Mouse (Mus musculus): ENCODE results near the gene Ywhah. TPM values are rescaled to one million over a fixed set of nuclear protein-coding genes. Genes with fewer than 3 reads are reported as not detected.

The Ywhah gene
- 521 and 612 TPM in 2 replicates for polyA plus RNA-seq (2014; fragmentation: Nextera tagmentation; extraction: Ambion mirVana)

- Histone ChIP-seq H3K9me3 (replicated peaks; ENCODE audit: control insufficient read depth, low read length) (no peaks in the 10 kb centered on the region), H3K9ac (ENCODE audit: low read length) (peak within 1 kb of the TSS; percentile 96), H3K4me3 (ENCODE audit: low read depth, low read length) (peak within 1 kb of the TSS; percentile 81), H3K27ac (ENCODE audit: low read depth, low read length) (peak within 1 kb of the TSS; percentile 99), H3K4me1 (ENCODE audit: control insufficient read depth, insufficient read depth, low read length) (peaks cover 20% of the 10 kb centered on the region), H3K36me3 (ENCODE audit: control insufficient read depth, insufficient read depth, low read length) (peaks cover 17% of the 10 kb centered on the region), H3K27me3 (replicated peaks; ENCODE audit: control insufficient read depth, insufficient read depth, low read length) (no peaks in the 10 kb centered on the region), H3K4me2 (ENCODE audit: low read length) (peak within 1 kb of the TSS; percentile 88)
- peak; percentile 99 for DNase-seq (ENCODE audit: low spot score)
- ATAC-seq = peak; percentile 96
- WGBS = under 1% methylated on average over 103 of the region's 121 CpGs
Measured at GRCm38 (mm10) chr5:33018561-33019425, at the start of gene Ywhah. Ywhah (plus strand) TSS chr5:33018816.

GRCm38 (mm10) chr5:32976541-32976940 is 42.1 kb upstream of the Ywhah start:
- H3K27ac ChIP-seq (ENCODE audit: low read depth, low read length) = no peak overlapping the region
- 89% methylated on average over 4 of the region's 4 CpGs for WGBS
- no peak overlapping the region for H3K4me3 ChIP-seq (ENCODE audit: low read depth, low read length)
- ATAC-seq = no peak
- H3K27me3 ChIP-seq (replicated peaks; ENCODE audit: control insufficient read depth, insufficient read depth, low read length) = no peaks in the 10 kb centered on the region
- DNase-seq (ENCODE audit: low spot score) = no peak
- H3K4me2 ChIP-seq (ENCODE audit: low read length) = no peak overlapping the region
- no peak overlapping the region for H3K9ac ChIP-seq (ENCODE audit: low read length)
- no peaks in the 10 kb centered on the region for H3K9me3 ChIP-seq (replicated peaks; ENCODE audit: control insufficient read depth, low read length)
- no peaks in the 10 kb centered on the region for H3K4me1 ChIP-seq (ENCODE audit: control insufficient read depth, insufficient read depth, low read length)
- H3K36me3 ChIP-seq (ENCODE audit: control insufficient read depth, insufficient read depth, low read length) = peaks cover 52% of the 10 kb centered on the region

- Histone ChIP-seq H3K36me3 (ENCODE audit: control insufficient read depth, insufficient read depth, low read length) (peaks cover 52% of the 10 kb centered on the region), H3K4me1 (ENCODE audit: control insufficient read depth, insufficient read depth, low read length) (no peaks in the 10 kb centered on the region), H3K4me2 (ENCODE audit: low read length) (no peak overlapping the region), H3K27me3 (replicated peaks; ENCODE audit: control insufficient read depth, insufficient read depth, low read length) (no peaks in the 10 kb centered on the region), H3K9ac (ENCODE audit: low read length) (no peak overlapping the region), H3K9me3 (replicated peaks; ENCODE audit: control insufficient read depth, low read length) (no peaks in the 10 kb centered on the region), H3K4me3 (ENCODE audit: low read depth, low read length) (no peak overlapping the region), H3K27ac (ENCODE audit: low read depth, low read length) (no peak overlapping the region)
- ATAC-seq = no peak
- no peak for DNase-seq (ENCODE audit: low spot score)
Measured at GRCm38 (mm10) chr5:32977179-32977578, 41.4 kb upstream of the Ywhah start.

DNA sequence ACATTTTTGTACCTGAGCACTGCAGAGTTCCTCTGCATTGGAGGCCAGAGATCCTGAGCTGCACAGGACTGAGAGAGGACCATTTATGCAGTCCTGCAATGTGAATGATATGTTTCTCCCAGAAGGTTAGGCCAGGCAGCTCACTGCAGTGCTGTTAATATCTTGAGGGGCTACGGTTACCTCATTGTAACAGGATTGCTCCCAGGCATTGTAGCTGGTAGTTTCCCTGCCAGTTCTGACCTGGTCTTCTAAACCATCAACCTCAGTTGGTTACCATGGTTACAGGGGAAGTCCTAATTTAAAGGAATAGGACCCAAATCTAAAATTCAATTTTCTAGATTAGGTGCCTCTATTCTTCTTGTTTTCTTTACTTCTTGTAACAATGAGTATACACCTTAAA is 33.2 kb upstream of the Ywhah start:
- WGBS = 48% methylated on average over 1 of the region's 1 CpGs
- ATAC-seq = no peak

DNA sequence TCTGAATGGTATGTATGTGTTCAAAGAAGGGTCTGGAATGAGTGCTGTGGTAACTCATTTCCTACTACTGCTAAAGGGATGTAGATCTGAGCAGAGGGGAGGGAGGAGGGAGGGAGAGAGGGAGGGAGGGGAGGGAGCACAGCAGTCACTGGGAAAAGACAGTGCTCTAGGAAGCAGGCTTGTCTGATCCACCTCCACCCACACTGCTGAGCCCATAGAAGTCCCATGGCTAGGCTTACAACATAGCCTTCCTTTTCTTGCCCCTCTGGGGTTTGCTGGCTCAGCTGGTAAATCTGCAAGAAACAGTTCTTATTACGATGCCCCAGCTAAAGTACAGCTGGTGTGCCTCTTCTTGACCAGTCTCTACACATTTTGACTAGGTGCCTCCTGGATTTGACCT is 30.7 kb upstream of the Ywhah start:
- no peak overlapping the region for H3K4me2 ChIP-seq (ENCODE audit: low read length)
- no peaks in the 10 kb centered on the region for H3K4me1 ChIP-seq (ENCODE audit: control insufficient read depth, insufficient read depth, low read length)
- H3K27me3 ChIP-seq (replicated peaks; ENCODE audit: control insufficient read depth, insufficient read depth, low read length) = no peaks in the 10 kb centered on the region
- no peaks in the 10 kb centered on the region for H3K9me3 ChIP-seq (replicated peaks; ENCODE audit: control insufficient read depth, low read length)
- H3K36me3 ChIP-seq (ENCODE audit: control insufficient read depth, insufficient read depth, low read length) = peaks cover 55% of the 10 kb centered on the region
- H3K4me3 ChIP-seq (ENCODE audit: low read depth, low read length) = no peak overlapping the region
- ATAC-seq (no peak), DNase-seq (ENCODE audit: low spot score) (no peak)
- WGBS = 94% methylated on average over 1 of the region's 1 CpGs
- no peak overlapping the region for H3K9ac ChIP-seq (ENCODE audit: low read length)
- H3K27ac ChIP-seq (ENCODE audit: low read depth, low read length) = no peak overlapping the region

More for the DNA sequence above, 33.2 kb upstream of the Ywhah start:
- H3K9ac ChIP-seq (ENCODE audit: low read length) = no peak overlapping the region
- no peak overlapping the region for H3K4me2 ChIP-seq (ENCODE audit: low read length)
- H3K27ac ChIP-seq (ENCODE audit: low read depth, low read length) = no peak overlapping the region
- H3K27me3 ChIP-seq (replicated peaks; ENCODE audit: control insufficient read depth, insufficient read depth, low read length) = no peaks in the 10 kb centered on the region
- H3K4me3 ChIP-seq (ENCODE audit: low read depth, low read length) = no peak overlapping the region
- H3K4me1 ChIP-seq (ENCODE audit: control insufficient read depth, insufficient read depth, low read length) = no peaks in the 10 kb centered on the region
- H3K36me3 ChIP-seq (ENCODE audit: control insufficient read depth, insufficient read depth, low read length) = peaks cover 59% of the 10 kb centered on the region
- H3K9me3 ChIP-seq (replicated peaks; ENCODE audit: control insufficient read depth, low read length) = no peaks in the 10 kb centered on the region
- no peak for DNase-seq (ENCODE audit: low spot score)

DNA sequence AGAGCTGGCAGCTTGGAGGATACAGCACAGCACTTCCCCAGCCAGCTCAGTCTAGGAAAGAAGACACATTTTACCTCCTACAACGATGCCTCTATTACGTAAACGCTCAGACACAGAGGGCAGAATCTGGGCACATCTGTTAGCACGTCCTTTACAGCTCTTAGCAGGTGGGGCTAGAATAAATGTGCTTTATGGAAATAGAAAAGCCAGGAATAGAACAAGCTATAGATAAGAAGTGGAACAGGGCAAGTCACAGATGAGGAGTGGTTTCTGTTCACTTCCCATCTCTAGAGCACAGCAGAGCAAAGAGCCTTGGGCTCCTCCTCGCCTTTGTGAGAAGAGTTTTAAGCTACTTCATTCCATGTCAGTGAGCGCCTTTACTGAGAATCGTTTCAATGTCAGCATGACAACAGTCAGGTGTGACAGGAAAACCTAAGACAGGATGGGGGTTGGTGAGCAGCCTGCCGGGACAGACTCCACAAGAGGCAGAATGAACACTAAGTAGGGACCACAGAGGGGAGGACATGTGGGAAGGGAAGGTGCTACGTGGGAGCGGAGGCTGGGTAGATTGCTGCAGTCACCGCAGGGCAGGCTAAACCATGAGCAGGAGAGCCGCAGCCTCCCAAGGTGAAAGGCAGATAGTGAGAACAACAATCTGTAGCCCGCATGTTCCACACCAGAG is 28.5 kb upstream of the Ywhah start:
- no peak overlapping the region for H3K4me3 ChIP-seq (ENCODE audit: low read depth, low read length)
- no peak overlapping the region for H3K9ac ChIP-seq (ENCODE audit: low read length)
- ATAC-seq = no peak
- DNase-seq (ENCODE audit: low spot score) = no peak
- H3K27me3 ChIP-seq (replicated peaks; ENCODE audit: control insufficient read depth, insufficient read depth, low read length) = no peaks in the 10 kb centered on the region
- peaks cover 35% of the 10 kb centered on the region for H3K36me3 ChIP-seq (ENCODE audit: control insufficient read depth, insufficient read depth, low read length)
- H3K9me3 ChIP-seq (replicated peaks; ENCODE audit: control insufficient read depth, low read length) = no peaks in the 10 kb centered on the region
- no peak overlapping the region for H3K27ac ChIP-seq (ENCODE audit: low read depth, low read length)
- H3K4me1 ChIP-seq (ENCODE audit: control insufficient read depth, insufficient read depth, low read length) = no peaks in the 10 kb centered on the region
- no peak overlapping the region for H3K4me2 ChIP-seq (ENCODE audit: low read length)
- WGBS = 74% methylated on average over 13 of the region's 13 CpGs

- no peaks in the 10 kb centered on the region for H3K27me3 ChIP-seq (replicated peaks; ENCODE audit: control insufficient read depth, insufficient read depth, low read length)
- no peak for DNase-seq (ENCODE audit: low spot score)
- no peak overlapping the region for H3K4me3 ChIP-seq (ENCODE audit: low read depth, low read length)
- no peak overlapping the region for H3K27ac ChIP-seq (ENCODE audit: low read depth, low read length)
- H3K4me2 ChIP-seq (ENCODE audit: low read length) = no peak overlapping the region
- H3K9ac ChIP-seq (ENCODE audit: low read length) = no peak overlapping the region
- no peaks in the 10 kb centered on the region for H3K9me3 ChIP-seq (replicated peaks; ENCODE audit: control insufficient read depth, low read length)
- no peak for ATAC-seq
- peaks cover 27% of the 10 kb centered on the region; the same call in 1 of the 2 replicates for H3K36me3 ChIP-seq (ENCODE audit: control insufficient read depth, insufficient read depth, low read length)
- H3K4me1 ChIP-seq (ENCODE audit: control insufficient read depth, insufficient read depth, low read length) = no peaks in the 10 kb centered on the region
- 84% methylated on average over 8 of the region's 8 CpGs for WGBS
Measured at GRCm38 (mm10) chr5:32991152-32991551, 27.5 kb upstream of the Ywhah start.

DNA sequence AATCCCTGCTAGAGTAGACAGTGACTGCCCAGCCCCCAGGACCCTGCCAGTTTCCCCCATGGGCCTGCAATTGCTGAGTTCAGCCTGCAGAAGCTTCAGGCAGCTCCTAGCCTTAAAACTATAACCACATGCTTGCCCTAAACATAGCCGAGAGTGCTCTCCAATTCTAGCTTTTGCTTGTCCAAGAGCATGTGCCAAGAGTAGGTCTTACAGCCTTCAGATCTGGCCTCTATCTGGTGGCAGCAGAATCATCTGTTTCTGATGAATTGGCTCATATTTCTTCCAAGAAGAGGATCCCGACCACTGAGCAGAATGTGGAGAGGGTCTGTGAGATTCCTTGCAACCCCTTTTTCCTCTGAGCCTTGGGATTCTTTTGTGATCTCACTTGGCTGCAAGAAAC is 24.1 kb upstream of the Ywhah start:
- WGBS = 74% methylated on average over 2 of the region's 2 CpGs
- H3K4me3 ChIP-seq (ENCODE audit: low read depth, low read length) = no peak overlapping the region
- ATAC-seq (no peak), DNase-seq (ENCODE audit: low spot score) (no peak)
- peaks cover 4% of the 10 kb centered on the region; the same call in 1 of the 2 replicates for H3K36me3 ChIP-seq (ENCODE audit: control insufficient read depth, insufficient read depth, low read length)
- peaks cover 4% of the 10 kb centered on the region; the same call in 1 of the 2 replicates for H3K4me1 ChIP-seq (ENCODE audit: control insufficient read depth, insufficient read depth, low read length)
- H3K9me3 ChIP-seq (replicated peaks; ENCODE audit: control insufficient read depth, low read length) = no peaks in the 10 kb centered on the region
- H3K27me3 ChIP-seq (replicated peaks; ENCODE audit: control insufficient read depth, insufficient read depth, low read length) = no peaks in the 10 kb centered on the region
- H3K9ac ChIP-seq (ENCODE audit: low read length) = no peak overlapping the region
- H3K4me2 ChIP-seq (ENCODE audit: low read length) = no peak overlapping the region
- H3K27ac ChIP-seq (ENCODE audit: low read depth, low read length) = no peak overlapping the region

DNA sequence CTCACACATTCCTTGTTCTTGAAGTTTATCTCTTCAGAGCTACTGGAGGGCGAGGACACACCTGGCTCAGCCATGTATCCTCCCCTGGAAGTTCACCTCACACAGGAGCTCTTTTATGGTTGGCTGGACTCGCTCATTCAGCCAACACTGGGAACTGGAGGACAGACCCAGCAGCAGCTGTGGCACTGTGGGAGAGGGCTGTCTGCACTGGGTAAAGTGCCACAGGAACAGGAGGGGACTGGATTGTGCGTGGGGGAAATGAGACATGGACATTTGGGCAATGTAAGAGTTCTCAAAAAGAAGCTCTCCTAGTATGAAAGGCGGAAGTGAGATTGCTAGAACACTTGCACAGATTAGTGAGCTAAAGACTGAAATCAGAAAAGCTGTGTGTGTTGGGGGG is 22.9 kb upstream of the Ywhah start:
- no peak for ATAC-seq
- no peak for DNase-seq (ENCODE audit: low spot score)
- 81% methylated on average over 4 of the region's 4 CpGs for WGBS
- Histone ChIP-seq H3K27ac (ENCODE audit: low read depth, low read length) (no peak overlapping the region), H3K4me3 (ENCODE audit: low read depth, low read length) (no peak overlapping the region), H3K27me3 (replicated peaks; ENCODE audit: control insufficient read depth, insufficient read depth, low read length) (no peaks in the 10 kb centered on the region), H3K9ac (ENCODE audit: low read length) (no peak overlapping the region), H3K36me3 (ENCODE audit: control insufficient read depth, insufficient read depth, low read length) (0 out of 2 replicates have a peak, but pooled peaks cover 3% of the 10 kb centered on the region), H3K4me1 (ENCODE audit: control insufficient read depth, insufficient read depth, low read length) (peaks cover 4% of the 10 kb centered on the region; the same call in 1 of the 2 replicates), H3K9me3 (replicated peaks; ENCODE audit: control insufficient read depth, low read length) (no peaks in the 10 kb centered on the region), H3K4me2 (ENCODE audit: low read length) (no peak overlapping the region)
